Mouse (Mus musculus) ovary, adult 10 weeks (tissue): ENCODE data around the gene Klrb1b. TPM values are rescaled to one million over a fixed set of nuclear protein-coding genes. Genes with fewer than 3 reads are reported as not detected.

Experiments used
- polyA plus RNA-seq: library from polyadenylated mRNA; stranded (reverse); fragments of 350-450 nt; fragmentation: Illumina TruSeq; extraction: RNeasy Lipid Tissue Mini Kit (QIAGEN cat#74804); gene quantifications from one replicate; pipeline ENCODE4 v1.2.3, GENCODE M21; 2014

The Klrb1b gene
- 1.4 TPM for polyA plus RNA-seq

DNA sequence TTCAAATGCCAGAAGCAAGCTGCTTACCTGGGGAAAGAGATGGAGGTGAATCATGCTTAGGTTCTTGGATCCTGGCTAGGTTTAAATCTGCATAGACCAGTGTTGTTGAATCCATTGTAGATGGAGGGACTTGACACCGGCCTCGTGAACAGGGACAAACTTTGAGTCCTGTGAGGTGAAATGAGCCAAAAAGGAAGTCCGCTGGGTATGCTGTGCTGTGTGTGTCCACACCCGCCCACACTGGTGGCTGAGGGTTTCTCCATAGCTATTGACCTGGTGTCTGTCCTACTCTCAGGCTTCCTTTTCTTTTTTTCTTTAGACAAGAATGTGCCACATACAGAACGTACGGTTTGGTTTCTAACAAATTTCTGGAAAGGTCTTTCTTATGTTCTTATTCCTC is at the start of gene Klrb1b, which contains the start of gene Gm44511:
Gene Klrb1b (minus strand): TSS at position 200 of the 400 bp plus-strand sequence.
Gene Gm44511 (minus strand): TSS at position 184 of the 400 bp plus-strand sequence.

GRCm38 (mm10) chr6:128789115-128789514 is 37.0 kb downstream of the Klrb1b start, which contains the start of gene Klrb1c:
TSS of gene Klrb1c (minus strand) at chr6:128789215.

Other genes starting within 250 kb of the Klrb1b start
- gene A2ml1, start 244.7 kb downstream of the Klrb1b start, polyA plus RNA-seq = 222 TPM
- gene Klrb1a, start 202.8 kb downstream of the Klrb1b start, polyA plus RNA-seq = 2.9 TPM
- gene Clec2h, start 163.9 kb downstream of the Klrb1b start, polyA plus RNA-seq = not detected
- gene Klrb1, start 103.3 kb downstream of the Klrb1b start, polyA plus RNA-seq = not detected
- gene Klrb1c, start 37.1 kb downstream of the Klrb1b start, polyA plus RNA-seq = 0.57 TPM
- gene Gm44511, start within 50 bp of the Klrb1b start, polyA plus RNA-seq = 0.91 TPM
- 1.7 TPM for gene Clec2i, start 61.3 kb upstream of the Klrb1b start, polyA plus RNA-seq
- 2.9 TPM for gene BC035044, start 64.8 kb upstream of the Klrb1b start, polyA plus RNA-seq
- not detected for gene Clec2g, start 108.0 kb upstream of the Klrb1b start, polyA plus RNA-seq
- gene Klrb1f, start 219.6 kb upstream of the Klrb1b start, polyA plus RNA-seq = 1.6 TPM